Mouse (Mus musculus): ENCODE measurements around the gene Rprd2.
A peak's percentile ranks its signal among the peaks of the same experiment; 100 is the strongest.

The Rprd2 gene

GRCm38 (mm10) chr3:95739353-95740104 lies 79.1 kb downstream of the Rprd2 start, which contains the start of gene Ecm1:
Ecm1 (minus strand) TSS chr3:95739569.
- DNase-seq (ENCODE audit: extremely low read depth, low read depth): peak; percentile 75

- no peak for DNase-seq (ENCODE audit: extremely low read depth, low read depth)
Measured at GRCm38 (mm10) chr3:95735071-95735670, 83.5 kb downstream of the Rprd2 start.

- DNase-seq (ENCODE audit: extremely low read depth, low read depth): peak; percentile 36
Measured at GRCm38 (mm10) chr3:95734092-95734702, 84.5 kb downstream of the Rprd2 start.

GRCm38 (mm10) chr3:95732744-95733521 lies 85.7 kb downstream of the Rprd2 start:
- no peak for DNase-seq (ENCODE audit: extremely low read depth, low read depth)

- DNase-seq (ENCODE audit: extremely low read depth, low read depth): peak; percentile 81
Measured at GRCm38 (mm10) chr3:95732297-95732696, 86.4 kb downstream of the Rprd2 start.

GRCm38 (mm10) chr3:95731802-95732201 lies 86.9 kb downstream of the Rprd2 start:
- no peak for DNase-seq (ENCODE audit: extremely low read depth, low read depth)

GRCm38 (mm10) chr3:95730431-95730830 lies 88.2 kb downstream of the Rprd2 start:
- DNase-seq (ENCODE audit: extremely low read depth, low read depth): no peak

- no peak for DNase-seq (ENCODE audit: extremely low read depth, low read depth)
Measured at GRCm38 (mm10) chr3:95728906-95729305, 89.8 kb downstream of the Rprd2 start.

- no peak for DNase-seq (ENCODE audit: extremely low read depth, low read depth)
Measured at GRCm38 (mm10) chr3:95726696-95727358, 91.8 kb downstream of the Rprd2 start.

- DNase-seq (ENCODE audit: extremely low read depth, low read depth): no peak
Measured at GRCm38 (mm10) chr3:95725863-95726262, 92.8 kb downstream of the Rprd2 start.

- peak; percentile 70 for DNase-seq (ENCODE audit: extremely low read depth, low read depth)
Measured at GRCm38 (mm10) chr3:95722386-95722785, 96.3 kb downstream of the Rprd2 start.

- DNase-seq (ENCODE audit: extremely low read depth, low read depth): no peak
Measured at GRCm38 (mm10) chr3:95718153-95718552, 100.5 kb downstream of the Rprd2 start.

- DNase-seq (ENCODE audit: extremely low read depth, low read depth): no peak
Measured at GRCm38 (mm10) chr3:95716075-95716474, 102.6 kb downstream of the Rprd2 start.
